Mouse (Mus musculus) CH12.LX (cell line): ENCODE measurements at regions not wholly inside any gene's neighbourhood (a gene's known extent, or its start where the extent isn't known, plus 50 kb on each side); places are given as distances from the start of the nearest gene placed in this dataset.

ENCODE experiments used
- DNase-seq: peaks from one replicate; pipeline ENCODE4 v3.0.0-alpha.2; 2013; ENCODE audit errors: extremely low read depth
- H3K27ac ChIP-seq: 2 replicates; pipeline ENCODE4 v1.5.1; 2012; ENCODE audit warnings: low read depth, mild to moderate bottlenecking, control low read depth, moderate library complexity; ENCODE audit not compliant: insufficient read depth
- H3K27me3 ChIP-seq: replicated peaks from 2 replicates; pipeline ENCODE3; 2012; ENCODE audit warnings: inconsistent platforms
- H3K36me3 ChIP-seq, 2 experiments: replicated peaks in 1 of 2; 2 replicates each; pipeline versions ENCODE3 to v1.6.1; 2012; ENCODE audit warnings: inconsistent platforms in 1 of 2, low read length in 1 of 2, mild to moderate bottlenecking in 1 of 2, mixed read lengths in 1 of 2, moderate library complexity in 1 of 2; ENCODE audit not compliant: control insufficient read depth in 1 of 2, insufficient read depth in 1 of 2
- H3K4me1 ChIP-seq, 2 experiments: 2 replicates each; pipeline ENCODE4 v1.6.1; 2012; ENCODE audit warnings: inconsistent platforms in 1 of 2, moderate library complexity in 1 of 2; ENCODE audit not compliant: insufficient read depth in 2 of 2, control insufficient read depth in 1 of 2
- H3K4me2 ChIP-seq: 2 replicates; pipeline ENCODE4 v1.6.1; 2012; ENCODE audit warnings: low read depth, mild to moderate bottlenecking, control low read depth; ENCODE audit not compliant: poor library complexity, insufficient read depth, severe bottlenecking
- H3K4me3 ChIP-seq, 3 experiments: fragments of 150-350 bp in 1 of 3; sonication (generic) in 1 of 3; replicated peaks in 1 of 3; 2 replicates each; pipeline versions ENCODE3 to v1.5.1; 2011 to 2012; ENCODE audit warnings: low read depth in 2 of 3, low read length in 2 of 3, mild to moderate bottlenecking in 2 of 3, moderate library complexity in 2 of 3, control low read depth in 1 of 3, improper control_type of control experiment in 1 of 3, inconsistent platforms in 1 of 3, mixed read lengths in 1 of 3; ENCODE audit not compliant: poor library complexity in 1 of 3
- H3K79me2 ChIP-seq: replicated peaks from 2 replicates; pipeline ENCODE4 v1.6.1; 2012; ENCODE audit warnings: mild to moderate bottlenecking, moderate library complexity; ENCODE audit not compliant: control insufficient read depth, poor library complexity, insufficient read depth, severe bottlenecking; ENCODE audit errors: extremely low read depth
- H3K9ac ChIP-seq: 2 replicates; pipeline ENCODE4 v1.6.1; 2012; ENCODE audit warnings: low read depth, mild to moderate bottlenecking, control low read depth, moderate library complexity; ENCODE audit not compliant: insufficient read depth
- H3K9me3 ChIP-seq: replicated peaks from 2 replicates; pipeline ENCODE3; 2012; ENCODE audit warnings: low read length, inconsistent platforms, mixed read lengths
- CHD2 ChIP-seq: IDR thresholded peaks from 2 replicates; pipeline ENCODE4 v1.6.1; 2011; ENCODE audit warnings: low read length, improper control_type of control experiment
- ELF1 ChIP-seq: IDR thresholded peaks from 2 replicates; pipeline ENCODE4 v1.6.1; 2014; ENCODE audit warnings: low read depth, mild to moderate bottlenecking, inconsistent platforms, low read length, improper control_type of control experiment
- EP300 ChIP-seq: IDR thresholded peaks from 2 replicates; pipeline ENCODE4 v1.6.1; 2011; ENCODE audit warnings: low read length, improper control_type of control experiment
- HCFC1 ChIP-seq: IDR thresholded peaks from 2 replicates; pipeline ENCODE4 v1.6.1; 2012; ENCODE audit warnings: low read depth, mild to moderate bottlenecking, inconsistent platforms, low read length, improper control_type of control experiment
- IRF4 ChIP-seq: IDR thresholded peaks from 2 replicates; pipeline ENCODE4 v1.6.1; 2014; ENCODE audit warnings: low read depth, mild to moderate bottlenecking, inconsistent platforms, low read length, improper control_type of control experiment
- KAT2A ChIP-seq: IDR thresholded peaks from 2 replicates; pipeline ENCODE4 v1.6.1; 2012; ENCODE audit warnings: low read length, improper control_type of control experiment, inconsistent platforms; ENCODE audit not compliant: insufficient replicate concordance
- MAFK ChIP-seq: IDR thresholded peaks from 2 replicates; pipeline ENCODE4 v1.6.1; 2011; ENCODE audit warnings: low read length, improper control_type of control experiment; ENCODE audit not compliant: insufficient replicate concordance
- MYC ChIP-seq: IDR thresholded peaks from 2 replicates; pipeline ENCODE4 v1.6.1; 2011; ENCODE audit warnings: low read depth, mild to moderate bottlenecking, improper control_type of control experiment, low read length
- SMC3 ChIP-seq: IDR thresholded peaks from 2 replicates; pipeline ENCODE4 v1.6.1; 2011; ENCODE audit warnings: low read depth, low read length, improper control_type of control experiment
- UBTF ChIP-seq: IDR thresholded peaks from 2 replicates; pipeline ENCODE4 v1.6.1; 2012; ENCODE audit warnings: low read depth, mild to moderate bottlenecking, inconsistent platforms, low read length, improper control_type of control experiment, moderate library complexity
- USF1 ChIP-seq: IDR thresholded peaks from 2 replicates; pipeline ENCODE4 v1.6.1; 2014; ENCODE audit warnings: low read depth, mild to moderate bottlenecking, inconsistent platforms, low read length, improper control_type of control experiment
- ZMIZ1 ChIP-seq: IDR thresholded peaks from 2 replicates; pipeline ENCODE4 v1.6.1; 2012; ENCODE audit warnings: low read depth, mild to moderate bottlenecking, inconsistent platforms, low read length, improper control_type of control experiment
- ZNF384 ChIP-seq: IDR thresholded peaks from 2 replicates; pipeline ENCODE4 v1.6.1; 2012; ENCODE audit warnings: low read depth, low read length, improper control_type of control experiment, inconsistent platforms
- dilution Hi-C: fragments of 300-500 bp; cut with MboI; formaldehyde crosslinking; loops from 2 replicates; pipeline ENCODE4 v1.14.3; 2020; ENCODE audit warnings: low sequenced_read_pairs; ENCODE audit not compliant: extremely low pct_unique_long_range_greater_than_20kb, extremely low pct_ligation_motif_present
- in situ Hi-C: fragments of 300-500 bp; cut with MboI; formaldehyde crosslinking; loops from 3 replicates; pipeline ENCODE4 v1.14.3; 2019; ENCODE audit warnings: low sequenced_read_pairs, low pct_ligation_motif_present, low pct_unique_long_range_greater_than_20kb, mixed read lengths

- Histone ChIP-seq H3K4me2 (no peak overlapping the region), H3K4me1 (peaks cover 2 to 9% of the 10 kb centered on the region in 2 experiments; a peak in 3 of 4 replicates), H3K27me3 (no peaks in the 10 kb centered on the region), H3K9me3 (no peaks in the 10 kb centered on the region), H3K36me3 (no peaks in the 10 kb centered on the region), H3K9ac (no peak overlapping the region), H3K4me3 (no peak overlapping the region), H3K79me2 (no peaks in the 10 kb centered on the region), H3K27ac (no peak overlapping the region)
- dilution Hi-C loops: no loop called here
- DNase-seq: no peak
- TF ChIP-seq UBTF (no peak), IRF4 (peak; percentile 57), ZNF384 (peak; percentile 81), EP300 (0 out of 2 replicates have a peak, but pooled peaks have one; percentile 42), ZMIZ1 (no peak)
- in situ Hi-C loops: no loop called here
Observed at GRCm38 (mm10) chr19:21527391-21527790, 54.1 kb upstream of the Gda start.

DNA sequence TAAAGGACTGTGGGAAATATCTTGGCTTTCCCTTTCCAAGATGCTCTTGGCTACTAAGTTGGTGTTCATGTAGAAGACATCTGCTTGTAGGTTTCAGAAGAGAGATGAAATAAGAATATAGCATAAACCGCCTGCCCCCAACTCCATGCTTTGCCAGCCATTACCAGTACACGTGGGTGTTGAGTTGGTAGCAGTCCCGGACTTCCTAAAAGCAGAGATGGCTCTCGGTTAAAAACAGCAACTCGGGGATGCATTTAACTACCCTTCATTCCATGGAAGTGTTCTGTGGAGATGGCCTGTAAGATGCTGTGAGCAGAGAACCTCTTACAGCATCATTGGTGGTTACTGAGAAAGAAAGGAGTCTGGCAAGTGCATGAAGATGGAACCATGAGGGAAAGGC is 52.6 kb upstream of the Gda start:
- no peaks in the 10 kb centered on the region for H3K36me3 ChIP-seq
- TF ChIP-seq HCFC1 (no peak), KAT2A (no peak), MYC (no peak), SMC3 (no peak), USF1 (no peak), CHD2 (no peak), ELF1 (no peak), MAFK (no peak)
- no peaks in the 10 kb centered on the region for H3K79me2 ChIP-seq
- dilution Hi-C loops (no loop called here), in situ Hi-C loops (no loop called here)
- peaks cover 2 to 9% of the 10 kb centered on the region in 2 experiments; a peak in 3 of 4 replicates for H3K4me1 ChIP-seq
- H3K9me3 ChIP-seq: no peaks in the 10 kb centered on the region
- H3K9ac ChIP-seq: no peak overlapping the region
- DNase-seq: no peak
- H3K27ac ChIP-seq: no peak overlapping the region
- no peaks in the 10 kb centered on the region for H3K27me3 ChIP-seq
- no peak overlapping the region for H3K4me2 ChIP-seq
- H3K4me3 ChIP-seq: no peak overlapping the region
